Mouse (Mus musculus) midbrain, embryonic 10.5 days (tissue): Measurements from ENCODE around the gene Zbed4. TPM values are rescaled to one million over a fixed set of nuclear protein-coding genes. Genes with fewer than 3 reads are reported as not detected.

Experiments
- polyA plus RNA-seq: library from polyadenylated mRNA; unstranded; fragments of >200 nt; fragmentation: Nextera tagmentation; extraction: Ambion mirVana; gene quantifications from 2 replicates; pipeline ENCODE4 v1.2.1, GENCODE M21; 2016

The Zbed4 gene
- polyA plus RNA-seq, 1 experiment from 2014 or later, result 37.4 TPM

Other genes with a start within 250 kb of the Zbed4 start
- gene Zdhhc25, start 151.4 kb upstream of the Zbed4 start, polyA plus RNA-seq, result not detected in 2 replicates
- gene Brd1, start 17.4 kb upstream of the Zbed4 start, polyA plus RNA-seq, result 19.6 and 19.9 TPM in 2 replicates
- 11.7 and 11.9 TPM in 2 replicates for gene Alg12, start 67.7 kb downstream of the Zbed4 start, polyA plus RNA-seq
- gene Creld2, start 68.0 kb downstream of the Zbed4 start, polyA plus RNA-seq, result 94.7 and 110 TPM in 2 replicates
- 36.9 TPM in 2 replicates for gene Pim3, start 110.5 kb downstream of the Zbed4 start, polyA plus RNA-seq
- not detected in 2 replicates for gene Ttll8, start 202.8 kb downstream of the Zbed4 start, polyA plus RNA-seq
- 4.5 and 4.9 TPM in 2 replicates for gene Mlc1, start 227.3 kb downstream of the Zbed4 start, polyA plus RNA-seq
- not detected in 2 replicates for gene Mov10l1, start 231.2 kb downstream of the Zbed4 start, polyA plus RNA-seq